Mouse (Mus musculus) forebrain, embryonic 15.5 days (tissue): ENCODE results near the gene Myo3b. TPM values are rescaled to one million over a fixed set of nuclear protein-coding genes. Genes with fewer than 3 reads are reported as not detected.
A peak's percentile ranks its signal among the peaks of the same experiment; 100 is the strongest.

Experiments used
- ATAC-seq: fragments of 200-750 bp; cut with Nextera tagmentation; replicated peaks from 2 replicates; pipeline ENCODE4 v1.8.0; 2017; ENCODE audit warnings: mild to moderate bottlenecking, moderate TSS enrichment, moderate library complexity
- H3K27ac ChIP-seq: fragments of 300-500 bp; sonication (generic); replicated peaks from 2 replicates; pipeline ENCODE4 v1.5.1; 2015; ENCODE audit warnings: mild to moderate bottlenecking, inconsistent platforms
- H3K27me3 ChIP-seq: fragments of 300-500 bp; sonication (generic); 2 replicates; pipeline ENCODE4 v1.6.1; 2015; ENCODE audit warnings: inconsistent platforms
- H3K36me3 ChIP-seq: fragments of 300-500 bp; sonication (generic); 2 replicates; pipeline ENCODE4 v1.6.1; 2015; ENCODE audit warnings: mild to moderate bottlenecking, inconsistent platforms
- H3K4me1 ChIP-seq: fragments of 300-500 bp; sonication (generic); 2 replicates; pipeline ENCODE4 v1.6.1; 2015; ENCODE audit warnings: inconsistent platforms
- H3K4me2 ChIP-seq: fragments of 300-500 bp; sonication (generic); replicated peaks from 2 replicates; pipeline ENCODE4 v1.6.1; 2015; ENCODE audit warnings: mild to moderate bottlenecking, inconsistent platforms
- H3K4me3 ChIP-seq: fragments of 300-500 bp; sonication (generic); 2 replicates; pipeline ENCODE4 v1.5.1; 2015; ENCODE audit warnings: mild to moderate bottlenecking, inconsistent platforms
- H3K9ac ChIP-seq: fragments of 300-500 bp; sonication (generic); replicated peaks from 2 replicates; pipeline ENCODE4 v1.6.1; 2015; ENCODE audit warnings: mild to moderate bottlenecking, inconsistent platforms
- H3K9me3 ChIP-seq: fragments of 300-500 bp; sonication (generic); 2 replicates; pipeline ENCODE4 v1.6.1; 2016; ENCODE audit warnings: inconsistent platforms
- WGBS: fragments of 180-500 bp; shearing (Covaris S2); methylation state at CpG from one replicate; pipeline ENCODE4 v1.1.7; 2015; ENCODE audit warnings: mixed read lengths; 5-methylcytosine and 5-hydroxymethylcytosine counted together
- polyA plus RNA-seq: library from polyadenylated mRNA; unstranded; fragments of >200 nt; fragmentation: Nextera tagmentation; extraction: Ambion mirVana; gene quantifications from 2 replicates; pipeline ENCODE4 v1.2.1, GENCODE M21; 2015

Myo3b gene
- polyA plus RNA-seq, 1 experiment from 2014 or later = 0.24 TPM

DNA sequence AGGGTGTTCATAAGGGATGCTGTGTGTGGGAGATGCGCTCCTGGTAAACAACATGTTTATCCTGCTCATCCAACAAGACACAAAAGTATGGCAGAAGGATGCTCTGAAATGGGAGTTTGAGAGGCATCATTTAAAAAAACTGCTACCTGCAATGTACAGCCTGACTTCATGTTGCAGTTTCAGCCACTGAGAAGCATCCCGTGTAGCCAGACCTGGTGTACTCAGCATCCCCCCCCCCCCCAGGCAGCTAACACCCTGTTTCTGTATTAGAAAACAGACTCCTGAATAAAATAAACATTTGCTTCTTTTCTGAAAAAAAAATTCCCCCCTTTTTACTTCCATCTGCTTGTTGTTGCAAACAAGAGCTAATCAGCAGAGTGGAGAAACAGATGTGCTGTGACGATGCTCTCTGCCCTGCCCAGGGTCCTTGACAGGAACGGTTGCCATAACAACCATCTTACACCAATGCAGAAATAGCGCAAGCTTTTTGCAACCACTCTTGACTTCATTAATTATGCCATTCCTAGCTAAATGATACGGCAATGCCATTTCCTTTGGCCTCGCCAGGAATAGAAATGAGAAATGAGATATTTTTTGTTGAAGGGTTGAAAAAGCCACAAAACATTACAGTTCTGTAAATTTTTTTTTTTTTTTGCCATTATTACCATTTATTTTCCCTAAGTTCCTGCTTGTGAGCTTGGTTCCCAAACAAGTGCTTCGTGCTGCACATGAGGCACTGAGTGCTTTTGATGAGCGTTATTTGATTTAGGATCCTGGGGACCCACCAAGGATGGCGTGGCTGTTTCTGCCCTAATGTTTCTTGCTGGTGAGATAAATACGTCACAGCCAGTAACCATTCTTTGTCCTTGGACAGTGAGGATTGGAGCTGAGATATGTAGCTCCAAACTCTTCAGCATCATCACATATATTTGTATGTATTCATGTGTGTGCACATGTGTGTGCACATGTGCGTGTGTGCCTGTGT is 75.2 kb downstream of the Myo3b start:
- H3K27me3 ChIP-seq = no peaks in the 10 kb centered on the region
- peaks cover 22% of the 10 kb centered on the region for H3K4me1 ChIP-seq
- no peak overlapping the region for H3K9ac ChIP-seq
- H3K36me3 ChIP-seq = no peaks in the 10 kb centered on the region
- H3K9me3 ChIP-seq = no peaks in the 10 kb centered on the region
- H3K4me3 ChIP-seq = no peak overlapping the region
- 34% methylated on average over 12 of the region's 12 CpGs for WGBS
- H3K27ac ChIP-seq = peak overlapping the region; percentile 77
- no peak overlapping the region for H3K4me2 ChIP-seq
- peak; percentile 92 for ATAC-seq

DNA sequence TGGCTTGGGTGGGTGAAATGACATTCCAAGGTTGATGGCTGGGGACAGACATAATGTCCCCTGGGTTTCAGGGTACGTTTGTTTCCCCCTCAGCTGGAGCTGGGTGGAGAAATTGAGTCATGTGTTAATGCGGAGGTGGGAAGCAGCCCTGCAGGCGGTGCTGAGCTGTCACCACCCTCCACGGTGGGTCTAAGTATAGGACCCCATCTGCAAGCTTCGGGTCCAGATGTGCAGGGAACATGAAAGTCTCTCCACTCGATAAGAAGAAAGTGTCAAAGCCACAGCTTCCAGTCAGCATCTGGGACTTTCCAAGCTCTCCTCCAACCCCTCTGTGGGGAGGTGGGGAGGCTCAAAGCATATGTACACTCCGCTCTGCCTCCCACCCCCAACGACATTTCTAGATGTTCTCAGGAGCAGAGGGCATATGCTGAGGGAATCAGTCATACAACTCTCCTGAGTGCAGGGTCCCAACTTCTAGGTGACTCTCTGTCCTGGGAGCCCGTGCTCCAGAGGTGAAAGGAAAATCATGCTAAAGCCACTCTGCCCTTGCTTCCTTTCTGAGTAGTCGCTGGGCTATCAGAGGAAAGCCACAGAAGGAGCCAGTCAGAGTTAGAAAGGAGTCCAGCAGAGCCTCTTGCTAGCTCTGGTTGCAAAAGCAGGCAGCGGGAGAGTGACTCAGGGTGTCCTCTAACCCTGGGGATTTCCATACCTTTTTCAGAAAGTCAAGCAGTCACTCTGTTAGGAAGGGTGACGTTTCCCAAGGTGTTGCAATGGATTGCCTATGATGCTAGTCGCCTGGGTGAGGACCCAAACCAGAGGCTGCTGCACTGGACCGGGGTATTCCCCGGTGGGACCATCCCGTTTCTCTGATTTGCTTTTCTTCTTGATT is 79.7 kb downstream of the Myo3b start:
- no peak overlapping the region for H3K4me3 ChIP-seq
- no peaks in the 10 kb centered on the region for H3K27me3 ChIP-seq
- H3K4me2 ChIP-seq = no peak overlapping the region
- no peaks in the 10 kb centered on the region for H3K9me3 ChIP-seq
- no peak overlapping the region for H3K9ac ChIP-seq
- no peaks in the 10 kb centered on the region for H3K36me3 ChIP-seq
- peaks cover 13% of the 10 kb centered on the region for H3K4me1 ChIP-seq
- H3K27ac ChIP-seq = no peak overlapping the region
- 69% methylated on average over 16 of the region's 16 CpGs for WGBS
- no peak for ATAC-seq

DNA sequence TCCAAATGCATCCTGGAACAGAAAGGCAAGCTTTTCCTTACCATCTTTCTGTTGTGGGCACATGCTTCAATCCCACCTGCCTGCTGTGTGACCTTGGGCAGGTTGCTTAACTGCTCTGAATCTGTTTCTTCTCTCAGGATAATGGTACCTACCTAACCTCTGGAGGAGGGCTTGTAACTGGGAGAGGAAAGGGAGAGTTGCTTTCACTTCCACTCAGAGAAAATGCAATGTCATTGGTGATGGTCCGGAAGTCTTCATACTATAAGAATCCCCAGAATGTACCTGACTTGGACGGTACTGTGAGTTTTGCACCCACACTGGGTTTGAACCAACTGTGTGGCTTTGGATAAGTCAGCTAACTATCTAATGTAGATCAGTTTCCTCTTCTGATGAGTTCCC is 80.3 kb downstream of the Myo3b start:
- H3K4me1 ChIP-seq = peaks cover 7% of the 10 kb centered on the region
- 98% methylated on average over 2 of the region's 2 CpGs for WGBS
- ATAC-seq = no peak

DNA sequence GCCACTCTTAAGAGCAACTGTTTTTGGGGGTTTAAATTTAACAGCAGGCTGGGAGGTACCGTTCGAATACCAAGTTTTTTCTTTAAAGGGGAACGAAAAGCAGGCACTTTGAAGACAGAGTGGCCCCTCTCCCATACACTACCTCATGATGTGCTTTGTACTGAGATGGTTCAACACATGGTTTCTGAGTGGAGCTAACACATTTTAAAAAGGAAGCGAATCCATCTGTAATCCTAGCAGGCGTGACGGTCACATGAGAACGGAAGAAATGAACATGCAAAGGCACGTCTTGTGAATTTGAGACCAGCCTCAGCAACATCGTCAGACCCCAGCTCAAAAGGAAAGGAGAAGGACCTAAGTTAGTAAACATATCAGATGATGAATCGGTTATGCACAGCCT is 87.4 kb downstream of the Myo3b start:
- 65% methylated on average over 10 of the region's 10 CpGs for WGBS
- H3K9me3 ChIP-seq = no peaks in the 10 kb centered on the region
- peaks cover 29% of the 10 kb centered on the region for H3K4me1 ChIP-seq
- ATAC-seq = peak; percentile 24
- peak overlapping the region; percentile 1 for H3K4me3 ChIP-seq
- peak overlapping the region; percentile 7 for H3K27ac ChIP-seq
- peaks cover 5% of the 10 kb centered on the region; the same call in 1 of the 2 replicates for H3K27me3 ChIP-seq
- H3K36me3 ChIP-seq = no peaks in the 10 kb centered on the region
- H3K4me2 ChIP-seq = peak overlapping the region; percentile 13
- H3K9ac ChIP-seq = no peak overlapping the region

More for the DNA sequence above, 80.3 kb downstream of the Myo3b start:
- no peaks in the 10 kb centered on the region for H3K9me3 ChIP-seq
- H3K27ac ChIP-seq = no peak overlapping the region
- no peak overlapping the region for H3K4me3 ChIP-seq
- no peak overlapping the region for H3K9ac ChIP-seq
- H3K4me2 ChIP-seq = no peak overlapping the region
- no peaks in the 10 kb centered on the region for H3K27me3 ChIP-seq
- no peaks in the 10 kb centered on the region for H3K36me3 ChIP-seq

DNA sequence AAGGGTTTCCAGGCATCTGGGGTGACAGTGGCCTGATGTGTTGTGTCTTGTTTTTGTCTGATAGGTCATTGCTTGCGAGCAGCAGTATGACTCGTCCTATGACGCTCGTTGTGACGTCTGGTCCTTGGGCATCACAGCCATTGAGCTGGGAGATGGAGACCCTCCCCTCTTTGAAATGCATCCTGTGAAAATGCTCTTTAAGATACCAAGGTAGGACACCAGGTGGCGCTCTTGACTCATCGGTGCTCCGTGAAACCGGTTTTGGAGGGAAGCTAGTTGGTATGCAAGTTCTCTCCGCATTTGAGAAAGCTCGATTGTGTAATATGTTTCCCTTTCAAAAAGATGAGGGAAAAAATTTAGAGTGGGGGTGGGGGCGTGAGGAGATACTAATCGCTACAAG is 87.9 kb downstream of the Myo3b start:
- peak overlapping the region; percentile 26 for H3K4me3 ChIP-seq
- under 1% methylated on average over 13 of the region's 13 CpGs for WGBS
- no peaks in the 10 kb centered on the region for H3K9me3 ChIP-seq
- H3K27me3 ChIP-seq = peaks cover 5% of the 10 kb centered on the region; the same call in 1 of the 2 replicates
- peak; percentile 87 for ATAC-seq
- peak overlapping the region; percentile 92 for H3K27ac ChIP-seq
- H3K4me1 ChIP-seq = peaks cover 29% of the 10 kb centered on the region
- peak overlapping the region; percentile 45 for H3K4me2 ChIP-seq
- H3K36me3 ChIP-seq = no peaks in the 10 kb centered on the region
- peak overlapping the region; percentile 32; the same call in 1 of the 2 replicates for H3K9ac ChIP-seq

DNA sequence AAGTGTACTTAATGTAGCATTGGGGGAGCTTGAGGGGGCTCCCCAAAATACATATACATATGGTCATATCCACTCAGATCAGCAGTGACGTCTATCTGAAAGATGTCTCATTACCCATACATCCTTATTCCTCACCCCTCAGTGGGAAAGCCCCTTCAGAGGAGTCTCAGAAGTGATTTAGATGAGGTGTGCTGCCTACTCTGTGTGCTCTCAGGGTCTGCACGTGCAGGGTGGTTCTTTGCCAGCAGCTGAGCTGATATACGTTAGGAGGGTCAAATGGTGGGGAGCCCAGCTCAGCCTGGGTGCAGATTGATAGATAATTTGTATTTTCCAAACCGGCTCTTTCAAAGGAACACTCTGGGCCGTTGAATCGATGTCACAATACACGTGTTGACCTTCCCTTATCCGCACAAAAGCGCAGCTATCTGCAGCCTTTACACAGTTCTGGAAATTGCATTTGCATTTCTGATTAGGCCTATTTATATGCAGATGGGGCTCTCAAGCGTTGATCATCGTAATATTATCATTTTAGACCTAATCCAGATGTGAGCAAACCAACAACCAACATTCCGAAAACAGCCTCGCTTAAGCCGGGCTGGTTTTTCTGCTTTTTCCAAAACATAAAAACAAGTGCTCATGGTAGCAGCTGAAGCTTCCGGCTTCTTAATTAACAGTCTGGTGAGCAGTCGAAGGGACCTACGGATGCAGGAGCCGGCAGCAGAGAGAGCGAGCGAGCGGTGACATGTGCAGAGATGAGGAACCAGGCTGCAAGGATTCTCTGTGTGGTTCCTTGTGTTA is 88.6 kb downstream of the Myo3b start:
- Histone ChIP-seq H3K9ac (peak overlapping the region; percentile 32), H3K4me2 (peak overlapping the region; percentile 45), H3K36me3 (no peaks in the 10 kb centered on the region), H3K27me3 (peaks cover 5% of the 10 kb centered on the region; the same call in 1 of the 2 replicates), H3K27ac (peak overlapping the region; percentile 92), H3K4me3 (peak overlapping the region; percentile 26), H3K9me3 (no peaks in the 10 kb centered on the region), H3K4me1 (peaks cover 29% of the 10 kb centered on the region)
- peak; percentile 78 for ATAC-seq
- WGBS = 2% methylated on average over 21 of the region's 21 CpGs

DNA sequence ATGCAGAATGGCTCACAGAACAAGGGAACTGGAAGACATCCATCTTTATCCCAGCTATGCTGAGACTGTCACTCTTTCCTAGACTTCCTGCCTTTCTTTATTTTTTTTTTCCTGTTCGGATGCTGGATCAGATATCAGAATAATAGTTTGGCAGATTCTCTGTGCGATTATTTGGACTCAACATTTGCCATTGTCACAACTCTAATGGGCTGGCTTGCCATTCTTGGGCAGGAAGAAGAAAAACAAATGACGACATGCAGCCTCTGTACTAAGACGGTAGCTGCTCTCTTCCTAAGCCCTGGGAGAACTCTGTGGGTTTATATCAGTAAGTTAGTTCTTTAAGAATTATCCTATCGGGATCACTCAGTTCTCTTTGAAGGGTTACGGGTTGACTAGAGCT is 89.7 kb downstream of the Myo3b start:
- WGBS = 58% methylated on average over 6 of the region's 6 CpGs
- H3K27me3 ChIP-seq = peaks cover 5% of the 10 kb centered on the region; the same call in 1 of the 2 replicates
- peak overlapping the region; percentile 92 for H3K27ac ChIP-seq
- no peak overlapping the region for H3K4me3 ChIP-seq
- no peak overlapping the region for H3K9ac ChIP-seq
- peaks cover 34% of the 10 kb centered on the region for H3K4me1 ChIP-seq
- no peaks in the 10 kb centered on the region for H3K9me3 ChIP-seq
- 0 out of 2 replicates have a peak overlapping the region, but pooled peaks have one; percentile 45 for H3K4me2 ChIP-seq
- no peaks in the 10 kb centered on the region for H3K36me3 ChIP-seq
- no peak for ATAC-seq

DNA sequence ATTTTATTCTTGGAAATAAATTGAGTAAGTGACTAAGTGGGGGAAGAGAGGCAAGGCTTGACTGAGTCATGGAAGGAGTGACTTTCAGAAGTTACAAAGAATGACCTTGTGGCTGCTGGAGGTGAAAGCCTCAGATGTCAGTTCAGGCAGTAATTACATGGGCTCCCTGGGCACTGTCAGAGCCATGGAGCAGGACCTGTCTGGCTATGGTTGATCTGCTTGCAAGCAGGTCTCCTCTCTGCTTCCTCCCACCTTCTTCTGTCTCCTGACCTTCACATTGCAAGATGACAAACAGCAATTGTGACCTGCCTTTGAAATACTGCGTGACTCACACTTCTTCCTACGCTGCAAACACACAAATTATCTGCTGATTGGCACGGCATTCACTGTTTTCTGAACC is 90.6 kb downstream of the Myo3b start:
- no peak overlapping the region for H3K9ac ChIP-seq
- H3K36me3 ChIP-seq = no peaks in the 10 kb centered on the region
- peak overlapping the region; percentile 92 for H3K27ac ChIP-seq
- no peak overlapping the region for H3K4me3 ChIP-seq
- H3K27me3 ChIP-seq = peaks cover 5% of the 10 kb centered on the region; the same call in 1 of the 2 replicates
- peaks cover 34% of the 10 kb centered on the region for H3K4me1 ChIP-seq
- no peak overlapping the region for H3K4me2 ChIP-seq
- no peak for ATAC-seq
- WGBS = 49% methylated on average over 3 of the region's 3 CpGs
- no peaks in the 10 kb centered on the region for H3K9me3 ChIP-seq

DNA sequence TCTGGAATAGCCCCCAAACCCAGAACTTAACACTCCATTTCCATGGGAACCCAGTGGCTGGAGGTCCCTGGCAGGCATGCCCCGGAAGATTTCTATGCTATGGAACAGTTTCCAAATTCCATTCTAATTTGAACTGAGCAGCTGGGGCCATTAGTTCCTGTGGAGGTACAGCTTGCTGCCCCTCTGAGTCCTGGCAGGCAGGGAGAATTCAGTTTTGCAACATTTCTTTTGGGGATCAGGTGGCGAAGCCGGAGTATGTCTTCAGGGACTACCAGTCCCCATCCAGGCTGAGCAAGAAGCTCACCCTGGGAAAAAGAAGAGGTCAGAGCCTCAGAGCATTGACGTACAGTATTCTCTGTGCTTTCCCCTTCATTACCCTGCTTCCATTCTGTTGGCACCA is 94.4 kb downstream of the Myo3b start:
- H3K9me3 ChIP-seq = no peaks in the 10 kb centered on the region
- 56% methylated on average over 4 of the region's 4 CpGs for WGBS
- ATAC-seq = no peak

DNA sequence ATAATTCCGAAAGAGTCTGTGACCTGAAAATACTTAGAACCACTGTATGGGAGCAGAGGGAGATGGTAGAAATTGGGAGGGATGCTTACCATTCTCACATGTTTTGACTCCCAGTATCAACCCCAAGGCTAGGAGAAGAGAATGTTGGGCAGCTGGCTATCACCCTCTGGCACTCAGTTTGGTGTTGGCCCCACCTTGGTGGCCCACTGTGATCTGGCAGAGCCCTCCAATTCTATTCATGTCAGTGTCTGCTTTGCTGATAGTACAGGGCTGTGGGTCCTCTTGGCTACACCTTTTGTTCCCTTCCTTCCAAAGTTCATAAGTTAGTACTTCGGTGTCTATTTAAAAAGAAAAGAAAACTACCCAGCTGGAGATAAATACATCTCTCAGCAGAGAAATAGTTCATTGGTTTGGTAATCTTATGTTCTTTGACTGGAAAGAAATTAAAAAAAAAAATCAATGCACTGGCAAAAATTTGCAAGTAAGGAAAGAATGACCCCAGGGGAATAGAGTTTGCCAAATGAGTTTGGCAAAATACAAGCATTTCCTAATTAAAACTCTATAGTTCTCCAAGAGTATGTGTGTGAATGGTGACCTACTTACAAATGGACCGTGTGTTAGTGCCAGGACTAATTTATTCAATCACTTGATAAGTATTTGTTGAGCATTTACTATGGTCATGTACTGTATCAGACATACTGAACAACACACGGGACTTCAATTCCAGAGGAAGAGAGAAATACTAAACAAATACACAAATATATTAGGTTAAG is 98.5 kb downstream of the Myo3b start:
- ATAC-seq = no peak
- no peaks in the 10 kb centered on the region for H3K36me3 ChIP-seq
- 60% methylated on average over 4 of the region's 4 CpGs for WGBS
- H3K27me3 ChIP-seq = no peaks in the 10 kb centered on the region
- H3K27ac ChIP-seq = no peak overlapping the region
- no peaks in the 10 kb centered on the region for H3K9me3 ChIP-seq
- no peak overlapping the region for H3K4me2 ChIP-seq
- no peak overlapping the region for H3K4me3 ChIP-seq
- no peak overlapping the region for H3K9ac ChIP-seq
- H3K4me1 ChIP-seq = peaks cover 6% of the 10 kb centered on the region; the same call in 1 of the 2 replicates

More for the DNA sequence above, 94.4 kb downstream of the Myo3b start:
- no peak overlapping the region for H3K4me3 ChIP-seq
- H3K27ac ChIP-seq = no peak overlapping the region
- H3K4me1 ChIP-seq = peaks cover 22% of the 10 kb centered on the region
- H3K9ac ChIP-seq = no peak overlapping the region
- H3K36me3 ChIP-seq = no peaks in the 10 kb centered on the region
- H3K27me3 ChIP-seq = no peaks in the 10 kb centered on the region
- no peak overlapping the region for H3K4me2 ChIP-seq
